Mouse (Mus musculus) heart, embryonic 16.5 days (tissue): ENCODE measurements around the gene Orc5. TPM values are rescaled to one million over a fixed set of nuclear protein-coding genes. Genes with fewer than 3 reads are reported as not detected.

Experiments used
- ATAC-seq: fragments of 200-750 bp; cut with Nextera tagmentation; replicated peaks from 2 replicates; pipeline ENCODE4 v1.8.0; 2017; ENCODE audit warnings: moderate number of reproducible peaks; ENCODE audit not compliant: insufficient read depth, low FRiP score; ENCODE audit errors: extremely low read depth
- H3K27ac ChIP-seq: fragments of 300-500 bp; sonication (generic); 2 replicates; pipeline ENCODE4 v1.5.1; 2014; ENCODE audit warnings: mild to moderate bottlenecking, low read length, control low read depth, moderate library complexity
- H3K27me3 ChIP-seq: fragments of 300-500 bp; sonication (generic); 2 replicates; pipeline ENCODE4 v1.6.1; 2014; ENCODE audit warnings: low read length, mixed read lengths; ENCODE audit not compliant: control insufficient read depth, insufficient read depth
- H3K36me3 ChIP-seq: fragments of 300-500 bp; sonication (generic); 2 replicates; pipeline ENCODE4 v1.6.1; 2014; ENCODE audit not compliant: control insufficient read depth, insufficient read depth
- H3K4me1 ChIP-seq: fragments of 300-500 bp; sonication (generic); 2 replicates; pipeline ENCODE4 v1.6.1; 2014; ENCODE audit warnings: low read length, mixed read lengths; ENCODE audit not compliant: control insufficient read depth, insufficient read depth
- H3K4me2 ChIP-seq: fragments of 300-500 bp; sonication (generic); 2 replicates; pipeline ENCODE4 v1.6.1; 2014; ENCODE audit warnings: low read depth, mild to moderate bottlenecking, control low read depth, low read length
- H3K4me3 ChIP-seq: fragments of 300-500 bp; sonication (generic); 2 replicates; pipeline ENCODE4 v1.5.1; 2014; ENCODE audit warnings: mild to moderate bottlenecking, control low read depth, low read length
- H3K9ac ChIP-seq: fragments of 300-500 bp; sonication (generic); 2 replicates; pipeline ENCODE4 v1.6.1; 2014; ENCODE audit warnings: low read length, control low read depth
- H3K9me3 ChIP-seq: fragments of 300-500 bp; sonication (generic); replicated peaks from 2 replicates; pipeline ENCODE4 v1.6.1; 2016; ENCODE audit warnings: low read length; ENCODE audit not compliant: control insufficient read depth
- WGBS: fragments of 180-500 bp; shearing (Covaris S2); extraction: QIAGEN DNeasy Blood & Tissue Kit; methylation state at CpG from one replicate; pipeline ENCODE4 v1.1.7; 2014; 5-methylcytosine and 5-hydroxymethylcytosine counted together
- polyA plus RNA-seq: library from polyadenylated mRNA; unstranded; fragments of >200 nt; fragmentation: Nextera tagmentation; extraction: Ambion mirVana; gene quantifications from 2 replicates; pipeline ENCODE4 v1.2.1, GENCODE M21; 2015

Gene Orc5
- 28.2 and 29.3 TPM in 2 replicates for polyA plus RNA-seq

DNA sequence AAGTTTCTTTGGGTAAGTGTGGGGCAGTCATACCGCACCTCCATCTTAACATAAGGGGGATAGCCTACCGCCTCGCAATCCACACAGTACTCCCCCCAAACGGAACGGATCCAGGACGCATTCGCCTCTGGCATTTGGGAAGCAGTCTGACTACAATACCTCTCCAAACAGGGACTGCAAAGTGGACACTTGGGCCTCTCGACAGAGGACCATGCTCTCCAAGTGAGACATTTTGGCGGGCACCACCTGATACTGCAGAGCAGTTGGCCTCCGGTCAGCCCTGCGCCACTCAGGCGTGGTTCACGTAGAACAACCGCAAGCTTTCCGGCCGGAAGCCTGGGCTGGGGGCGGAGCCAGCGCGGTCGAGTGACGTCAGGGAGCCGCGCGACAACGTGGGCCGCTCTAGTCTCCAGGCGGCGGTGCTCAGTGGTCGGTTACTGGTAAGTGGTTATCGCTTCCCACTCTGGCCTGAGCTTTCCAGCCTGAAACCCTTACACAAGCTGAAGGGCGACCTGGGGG is at the start of gene Orc5:
Gene Orc5, minus strand, starts transcription at position 397 of the 519 bp plus-strand sequence.
- WGBS = 0% methylated on average over 31 of the region's 31 CpGs
- Histone ChIP-seq H3K9me3 (no peaks in the 10 kb centered on the region), H3K36me3 (peaks cover 14% of the 10 kb centered on the region), H3K27ac (peak within 1 kb of the TSS; percentile 92), H3K4me1 (peaks cover 9% of the 10 kb centered on the region), H3K4me3 (peak within 1 kb of the TSS; percentile 91), H3K4me2 (peak within 1 kb of the TSS; percentile 88), H3K9ac (peak within 1 kb of the TSS; percentile 89), H3K27me3 (no peaks in the 10 kb centered on the region)
- ATAC-seq = peak; percentile 100

- Histone ChIP-seq H3K9me3 (no peaks in the 10 kb centered on the region), H3K36me3 (no peaks in the 10 kb centered on the region), H3K27me3 (no peaks in the 10 kb centered on the region), H3K9ac (no peak overlapping the region), H3K4me3 (no peak overlapping the region), H3K4me2 (no peak overlapping the region), H3K4me1 (no peaks in the 10 kb centered on the region), H3K27ac (no peak overlapping the region)
- 89% methylated on average over 4 of the region's 4 CpGs for WGBS
- ATAC-seq = no peak
Measured at GRCm38 (mm10) chr5:22596981-22597380, 46.8 kb upstream of the Orc5 start.

DNA sequence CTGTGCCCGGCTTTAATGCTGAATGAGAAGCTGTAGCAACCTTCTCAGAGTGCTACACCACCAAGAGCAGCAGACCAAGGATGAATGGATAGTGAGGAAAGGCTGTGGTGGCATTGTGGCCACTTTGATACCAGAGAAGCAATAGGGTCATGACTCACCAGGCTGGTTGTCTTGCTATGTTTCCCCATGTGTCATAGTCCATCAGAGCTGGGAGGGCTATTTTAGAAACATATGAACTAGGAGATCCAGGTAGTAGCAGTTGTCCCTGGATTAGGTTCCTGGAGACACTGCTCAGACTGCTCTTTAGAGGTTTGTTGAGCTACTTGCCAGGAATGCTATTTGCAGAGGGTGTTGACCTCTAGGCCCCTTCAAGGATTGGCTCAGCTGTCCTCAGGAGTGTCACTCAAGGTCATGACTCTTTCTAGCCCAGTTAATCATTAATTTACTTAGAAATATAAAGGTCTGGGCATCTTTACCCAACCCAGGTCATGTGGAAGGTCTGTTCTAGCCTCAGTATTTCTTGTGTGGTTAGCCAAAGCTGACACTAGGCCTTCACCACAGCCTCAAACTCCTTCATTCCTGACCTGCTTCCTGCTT is 39.2 kb upstream of the Orc5 start:
- H3K9ac ChIP-seq = no peak overlapping the region
- no peaks in the 10 kb centered on the region for H3K9me3 ChIP-seq
- H3K36me3 ChIP-seq = no peaks in the 10 kb centered on the region
- H3K27ac ChIP-seq = no peak overlapping the region
- 77% methylated on average over 1 of the region's 1 CpGs for WGBS
- no peak overlapping the region for H3K4me3 ChIP-seq
- no peaks in the 10 kb centered on the region for H3K27me3 ChIP-seq
- no peak for ATAC-seq
- no peak overlapping the region for H3K4me2 ChIP-seq
- peaks cover 2% of the 10 kb centered on the region; the same call in 1 of the 2 replicates for H3K4me1 ChIP-seq

GRCm38 (mm10) chr5:22587492-22587891 is 37.3 kb upstream of the Orc5 start:
- H3K27ac ChIP-seq = no peak overlapping the region
- H3K4me2 ChIP-seq = no peak overlapping the region
- ATAC-seq = no peak
- H3K27me3 ChIP-seq = no peaks in the 10 kb centered on the region
- peaks cover 2% of the 10 kb centered on the region; the same call in 1 of the 2 replicates for H3K4me1 ChIP-seq
- H3K9ac ChIP-seq = no peak overlapping the region
- H3K36me3 ChIP-seq = no peaks in the 10 kb centered on the region
- no peak overlapping the region for H3K4me3 ChIP-seq
- 51% methylated on average over 1 of the region's 1 CpGs for WGBS
- H3K9me3 ChIP-seq = no peaks in the 10 kb centered on the region

DNA sequence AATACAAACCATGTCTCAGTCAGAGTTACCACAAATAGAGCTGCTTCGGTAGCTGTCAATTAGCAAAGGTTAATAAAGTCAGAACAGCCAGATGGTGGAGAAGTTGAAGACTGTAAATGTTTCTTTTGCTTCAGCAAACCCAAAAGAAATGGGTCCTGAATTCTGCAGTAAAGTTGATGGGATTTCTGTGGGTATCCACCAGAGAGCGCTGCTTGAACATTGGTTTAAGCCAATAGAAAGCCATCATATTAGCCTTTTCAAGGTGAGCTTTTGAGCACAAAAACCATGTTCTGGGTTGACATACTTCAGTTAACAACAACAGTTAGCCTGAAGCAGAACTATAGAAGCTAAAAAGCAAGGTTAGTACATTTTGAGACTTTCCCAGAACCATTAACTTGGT is 34.3 kb upstream of the Orc5 start:
- Histone ChIP-seq H3K4me2 (no peak overlapping the region), H3K9me3 (no peaks in the 10 kb centered on the region), H3K27ac (no peak overlapping the region), H3K9ac (no peak overlapping the region), H3K4me3 (no peak overlapping the region), H3K4me1 (peaks cover 2% of the 10 kb centered on the region; the same call in 1 of the 2 replicates), H3K36me3 (no peaks in the 10 kb centered on the region), H3K27me3 (no peaks in the 10 kb centered on the region)
- 64% methylated on average over 2 of the region's 2 CpGs for WGBS
- no peak for ATAC-seq

GRCm38 (mm10) chr5:22578011-22578410 is 27.8 kb upstream of the Orc5 start:
- no peaks in the 10 kb centered on the region for H3K36me3 ChIP-seq
- no peak overlapping the region for H3K4me2 ChIP-seq
- H3K27ac ChIP-seq = no peak overlapping the region
- no peaks in the 10 kb centered on the region for H3K4me1 ChIP-seq
- no peaks in the 10 kb centered on the region for H3K27me3 ChIP-seq
- no peak overlapping the region for H3K9ac ChIP-seq
- H3K4me3 ChIP-seq = no peak overlapping the region
- H3K9me3 ChIP-seq = no peaks in the 10 kb centered on the region
- WGBS = 73% methylated on average over 3 of the region's 3 CpGs
- ATAC-seq = no peak

GRCm38 (mm10) chr5:22574751-22575150 is 24.5 kb upstream of the Orc5 start:
- Histone ChIP-seq H3K4me1 (no peaks in the 10 kb centered on the region), H3K9me3 (no peaks in the 10 kb centered on the region), H3K27me3 (no peaks in the 10 kb centered on the region), H3K4me3 (no peak overlapping the region), H3K9ac (no peak overlapping the region), H3K4me2 (no peak overlapping the region), H3K36me3 (no peaks in the 10 kb centered on the region), H3K27ac (no peak overlapping the region)
- no peak for ATAC-seq
- 51% methylated on average over 3 of the region's 3 CpGs for WGBS

DNA sequence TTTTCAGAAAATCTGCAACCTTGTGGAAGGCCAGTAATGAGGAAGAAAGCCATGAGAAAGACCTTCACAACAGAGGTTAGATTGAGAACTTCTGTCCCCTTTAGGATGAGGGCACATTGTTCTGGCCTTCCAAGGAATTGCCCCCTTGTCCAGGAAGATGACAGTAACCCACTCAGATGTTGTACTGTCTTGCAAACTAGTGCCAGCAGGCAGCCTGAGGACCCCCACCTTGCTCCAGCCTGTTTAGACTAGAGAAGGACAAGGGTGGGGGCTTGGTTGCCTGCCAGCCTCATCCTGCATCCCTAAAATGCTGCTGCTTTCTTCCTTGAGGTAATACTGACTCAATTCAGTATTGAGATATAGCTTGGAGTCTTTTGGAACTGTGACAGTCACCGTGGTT is 23.9 kb upstream of the Orc5 start:
- no peaks in the 10 kb centered on the region for H3K36me3 ChIP-seq
- no peaks in the 10 kb centered on the region for H3K27me3 ChIP-seq
- H3K4me3 ChIP-seq = no peak overlapping the region
- WGBS = 47% methylated on average over 1 of the region's 1 CpGs
- H3K27ac ChIP-seq = no peak overlapping the region
- no peak overlapping the region for H3K9ac ChIP-seq
- no peaks in the 10 kb centered on the region for H3K9me3 ChIP-seq
- H3K4me2 ChIP-seq = no peak overlapping the region
- no peaks in the 10 kb centered on the region for H3K4me1 ChIP-seq
- ATAC-seq = no peak

DNA sequence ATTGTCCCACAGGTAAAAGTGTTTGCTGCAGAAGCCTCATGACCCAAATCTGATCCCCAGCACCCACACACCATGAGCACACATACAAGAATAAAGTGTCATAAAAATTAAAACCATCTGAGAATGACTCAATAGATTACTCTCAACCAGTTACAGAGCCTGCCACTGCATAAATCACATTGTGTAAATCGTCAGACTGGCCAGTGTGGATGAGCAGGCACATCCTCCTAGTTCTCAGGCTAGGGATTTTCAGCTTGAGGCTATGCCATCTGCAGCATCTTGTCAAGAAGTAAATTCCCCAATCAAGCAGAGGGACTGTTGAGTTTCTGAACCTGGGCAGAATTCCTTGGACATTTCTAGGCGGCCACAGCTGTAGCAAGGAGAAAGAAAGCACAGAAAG is 23.5 kb upstream of the Orc5 start:
- no peak for ATAC-seq

More for the DNA sequence above, 23.5 kb upstream of the Orc5 start:
- Histone ChIP-seq H3K4me2 (no peak overlapping the region), H3K4me3 (no peak overlapping the region), H3K27ac (no peak overlapping the region), H3K9ac (no peak overlapping the region), H3K4me1 (no peaks in the 10 kb centered on the region), H3K36me3 (no peaks in the 10 kb centered on the region), H3K9me3 (no peaks in the 10 kb centered on the region), H3K27me3 (no peaks in the 10 kb centered on the region)
- 52% methylated on average over 2 of the region's 2 CpGs for WGBS
